ENCODE assay signal across 1 mouse cellular context in the genomic region with DNA sequence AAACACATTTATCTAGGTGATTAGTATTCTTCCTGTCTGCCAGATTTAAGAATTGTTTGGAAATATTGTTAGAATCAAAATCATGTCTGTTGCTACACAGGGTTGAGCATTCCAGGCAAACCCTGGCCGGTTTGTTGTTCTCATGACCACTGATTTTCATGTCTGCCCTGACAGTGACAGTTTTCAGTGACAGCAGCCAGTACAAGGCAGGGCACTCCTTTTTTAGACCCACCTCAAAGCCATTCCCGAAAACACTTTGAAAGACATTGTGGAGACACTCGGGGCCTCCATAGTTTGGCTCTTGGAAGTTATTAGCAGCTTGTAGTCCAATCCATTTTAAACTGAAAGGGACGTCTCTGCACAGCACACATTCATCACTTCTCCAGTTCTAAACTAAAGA.
TF ChIP-seq lines count a peak whose summit lies in the region.

No protein-coding gene starts in this region.

TF ChIP-seq in MEL, 35 proteins besides CTCF, POLR2A, EP300 and RAD21:
- TF ChIP-seq ETS1 (IDR thresholded peaks at IDR 0.05; ENCODE audit: low read depth, low read length) (no peak), ELF1 (IDR thresholded peaks at IDR 0.05; ENCODE audit: low read depth, low read length) (no peak), MAZ (IDR thresholded peaks at IDR 0.05; ENCODE audit: low read depth, low read length) (no peak), CHD1 (IDR thresholded peaks at IDR 0.05; ENCODE audit: low read depth, low read length) (no peak), MYC (IDR thresholded peaks at IDR 0.05; ENCODE audit: low read depth, low read length) (no peak), E2F4 (IDR thresholded peaks at IDR 0.05; ENCODE audit: borderline replicate concordance, low read depth, low read length) (no peak), TBP (IDR thresholded peaks at IDR 0.05; ENCODE audit: low read depth, low read length) (no peak), POLR2AphosphoS2 (IDR thresholded peaks at IDR 0.05; ENCODE audit: low read length) (no peak), MEF2A (IDR thresholded peaks at IDR 0.05; ENCODE audit: extremely low read depth, insufficient replicate concordance, low read depth, low read length, poor library complexity, severe bottlenecking) (no peak), USF1 (IDR thresholded peaks at IDR 0.05; ENCODE audit: low read depth, low read length) (no peak), TAL1 (IDR thresholded peaks at IDR 0.05; ENCODE audit: low read length) (no peak)
